Mouse (Mus musculus): ENCODE results near the gene Gm8994. TPM values are rescaled to one million over a fixed set of nuclear protein-coding genes. Genes with fewer than 3 reads are reported as not detected.

Gm8994 gene
- polyA plus RNA-seq, 1 experiment from 2014 or later, result not detected

Other genes starting within 250 kb of the Gm8994 start
- 0.05 TPM in 1 of 2 replicates, not detected in the other for gene Grin2b, start 154.0 kb upstream of the Gm8994 start, polyA plus RNA-seq (2015; fragmentation: Nextera tagmentation; extraction: Ambion mirVana)
- not detected in 2 replicates for gene E330021D16Rik, start 88.0 kb downstream of the Gm8994 start, polyA plus RNA-seq (2015; fragmentation: Nextera tagmentation; extraction: Ambion mirVana)
- 17.6 and 21.0 TPM in 2 replicates for gene Atf7ip, start 178.6 kb downstream of the Gm8994 start, polyA plus RNA-seq (2015; fragmentation: Nextera tagmentation; extraction: Ambion mirVana)

All from intestine, embryonic 16.5 days (tissue).